In genomic region chr10:34551636-34552035, GRCm38 (mm10) we compare ENCODE assay signal across 24 mouse cellular contexts.
DNase-seq lines count a peak whose midpoint lies in the region; ATAC-seq lines count a peak whose summit lies in the region.
"Had no signal": no experiment of that assay in that cellular context is flagged by ENCODE, and none has a peak within 500 bp of the region (broad histone marks: within the 10 kb centered on the region; RNA-seq: fewer than 3 reads in every experiment).

No protein-coding gene starts in this region.

- peak; percentile 68 for DNase-seq in heart, embryonic 10.5 days (ENCODE audit: low spot score)
- DNase-seq in heart, postnatal 4 days: no peak
- peak; percentile 11 for DNase-seq in kidney, postnatal 10 days
- no peak for DNase-seq in kidney, adult 18-20 months
- no peak for DNase-seq in frontal cortex, postnatal 14 days (ENCODE audit: low spot score in 2 of 2)
- DNase-seq: adrenal gland, postnatal 14 days; cerebellum, adult 11 months; cerebellum, adult 2 months; cerebellum, postnatal 10 days; gastrocnemius, adult 2 months; gastrocnemius, postnatal 14 days; heart, adult 11 months; heart, postnatal 10 days; heart, postnatal 36 days; kidney, adult 11 months had no signal

- WGBS in heart, embryonic 10.5 days: 76% methylated on average over 5 of the region's 5 CpGs
- WGBS in neural tube, embryonic 14.5 days: 71% methylated on average over 5 of the region's 5 CpGs
- 70% methylated on average over 5 of the region's 5 CpGs for WGBS in neural tube, embryonic 15.5 days

- H3K9ac ChIP-seq in neural tube, embryonic 14.5 days (replicated peaks; ENCODE audit: low read depth, low read length): no peak overlapping the region
- no peak overlapping the region for H3K9ac ChIP-seq in neural tube, embryonic 15.5 days (replicated peaks)
- H3K9ac ChIP-seq: forebrain, embryonic 13.5 days; heart, embryonic 12.5 days; heart, embryonic 15.5 days had no signal

- no peak overlapping the region for H3K27ac ChIP-seq in heart, embryonic 10.5 days
- H3K27ac ChIP-seq in neural tube, embryonic 14.5 days (ENCODE audit: low read depth, low read length): no peak overlapping the region
- no peak overlapping the region for H3K27ac ChIP-seq in neural tube, embryonic 15.5 days (replicated peaks)
- H3K27ac ChIP-seq: forebrain, embryonic 10.5 days; forebrain, embryonic 13.5 days; gastrocnemius, adult 2 months; heart, embryonic 15.5 days had no signal

- no peaks in the 10 kb centered on the region for H3K27me3 ChIP-seq in heart, embryonic 10.5 days (ENCODE audit: insufficient read depth, poor library complexity, severe bottlenecking)
- no peaks in the 10 kb centered on the region for H3K27me3 ChIP-seq in neural tube, embryonic 14.5 days (ENCODE audit: control insufficient read depth, insufficient read depth, low read length)
- no peaks in the 10 kb centered on the region for H3K27me3 ChIP-seq in neural tube, embryonic 15.5 days (replicated peaks)
- H3K27me3 ChIP-seq: forebrain, embryonic 13.5 days; heart, embryonic 12.5 days; heart, embryonic 15.5 days had no signal

- H3K4me2 ChIP-seq in neural tube, embryonic 14.5 days (ENCODE audit: low read depth, low read length): no peak overlapping the region
- H3K4me2 ChIP-seq in neural tube, embryonic 15.5 days: no peak overlapping the region
- H3K4me2 ChIP-seq: forebrain, embryonic 13.5 days; heart, embryonic 12.5 days; heart, embryonic 15.5 days had no signal

- peak; percentile 24; the same call in 1 of the 2 replicates for ATAC-seq in neural tube, embryonic 14.5 days (ENCODE audit: low read depth)
- no peak for ATAC-seq in neural tube, embryonic 15.5 days (ENCODE audit: low FRiP score)
- ATAC-seq: activated CD4-positive, CD25-positive, alpha-beta regulatory T cell, adult 4 months; forebrain, embryonic 13.5 days; forebrain, embryonic 16.5 days; hindbrain, embryonic 16.5 days had no signal

- H3K9me3 ChIP-seq in heart, embryonic 10.5 days: no peaks in the 10 kb centered on the region
- no peaks in the 10 kb centered on the region for H3K9me3 ChIP-seq in neural tube, embryonic 14.5 days (ENCODE audit: control insufficient read depth, low read length)
- H3K9me3 ChIP-seq in neural tube, embryonic 15.5 days (replicated peaks): no peaks in the 10 kb centered on the region
- H3K9me3 ChIP-seq: forebrain, embryonic 10.5 days; forebrain, embryonic 13.5 days; heart, embryonic 12.5 days; heart, embryonic 15.5 days had no signal

- no peaks in the 10 kb centered on the region for H3K4me1 ChIP-seq in heart, embryonic 10.5 days
- H3K4me1 ChIP-seq in neural tube, embryonic 14.5 days (ENCODE audit: control insufficient read depth, insufficient read depth, low read length): no peaks in the 10 kb centered on the region
- no peaks in the 10 kb centered on the region for H3K4me1 ChIP-seq in neural tube, embryonic 15.5 days
- H3K4me1 ChIP-seq: forebrain, embryonic 10.5 days; forebrain, embryonic 13.5 days; heart, embryonic 12.5 days; heart, embryonic 15.5 days had no signal

- H3K36me3 ChIP-seq in heart, embryonic 10.5 days: no peaks in the 10 kb centered on the region
- no peaks in the 10 kb centered on the region for H3K36me3 ChIP-seq in neural tube, embryonic 14.5 days (ENCODE audit: control insufficient read depth, insufficient read depth, low read length)
- H3K36me3 ChIP-seq in neural tube, embryonic 15.5 days: no peaks in the 10 kb centered on the region
- H3K36me3 ChIP-seq: forebrain, embryonic 10.5 days; heart, embryonic 12.5 days; heart, embryonic 15.5 days had no signal

- no peak overlapping the region for H3K4me3 ChIP-seq in heart, embryonic 10.5 days
- H3K4me3 ChIP-seq in neural tube, embryonic 14.5 days (ENCODE audit: low read depth, low read length): no peak overlapping the region
- H3K4me3 ChIP-seq in neural tube, embryonic 15.5 days (replicated peaks): no peak overlapping the region
- H3K4me3 ChIP-seq: forebrain, embryonic 10.5 days; forebrain, embryonic 13.5 days; gastrocnemius, adult 2 months; heart, embryonic 12.5 days; heart, embryonic 15.5 days had no signal

Comparison
In these comparisons a context has a peak if more than half of its experiments do, and no peak if none do; other contexts are left out.
1. DNase-seq: peak in heart, embryonic 10.5 days (single experiment) and kidney, postnatal 10 days (single experiment); none in heart, postnatal 4 days (single experiment), kidney, adult 18-20 months (single experiment) and frontal cortex, postnatal 14 days (0 of 2).